In genomic region chr4:58693018-58693417, GRCm38 (mm10) we compare ENCODE assay signal across 18 mouse cellular contexts.
"Had no signal": no experiment of that assay in that cellular context is flagged by ENCODE, and none has a peak within 500 bp of the region (broad histone marks: within the 10 kb centered on the region; RNA-seq: fewer than 3 reads in every experiment).

No protein-coding gene starts in this region.

- ATAC-seq: liver, embryonic 12.5 days; midbrain, embryonic 13.5 days; midbrain, embryonic 16.5 days had no signal

- H3K27ac ChIP-seq: limb, embryonic 15.5 days; liver, embryonic 12.5 days; liver, embryonic 14.5 days; lung, embryonic 15.5 days; midbrain, embryonic 10.5 days; midbrain, embryonic 13.5 days; neural tube, embryonic 13.5 days; neural tube, embryonic 15.5 days had no signal

- H3K36me3 ChIP-seq: limb, embryonic 15.5 days; liver, embryonic 12.5 days; lung, embryonic 15.5 days; midbrain, embryonic 10.5 days; midbrain, embryonic 13.5 days; neural tube, embryonic 13.5 days; neural tube, embryonic 15.5 days had no signal

- H3K9me3 ChIP-seq: limb, embryonic 15.5 days; liver, embryonic 12.5 days; lung, embryonic 15.5 days; midbrain, embryonic 10.5 days; midbrain, embryonic 13.5 days; neural tube, embryonic 13.5 days; neural tube, embryonic 15.5 days had no signal

- H3K4me1 ChIP-seq: limb, embryonic 15.5 days; liver, embryonic 12.5 days; midbrain, embryonic 13.5 days; neural tube, embryonic 13.5 days; neural tube, embryonic 15.5 days had no signal

- DNase-seq: retina, postnatal 1 day; right cerebral cortex, adult 18-20 months; right cerebral cortex, postnatal 25 days; right cerebral cortex, postnatal 4 days; spleen, adult 18-20 months; thymus, adult 18-20 months; thymus, postnatal 14 days; thymus, postnatal 36 days had no signal

- H3K4me2 ChIP-seq: limb, embryonic 15.5 days; liver, embryonic 12.5 days; lung, embryonic 15.5 days; midbrain, embryonic 13.5 days; neural tube, embryonic 13.5 days; neural tube, embryonic 15.5 days had no signal

- H3K9ac ChIP-seq: limb, embryonic 15.5 days; liver, embryonic 12.5 days; liver, embryonic 14.5 days; lung, embryonic 15.5 days; midbrain, embryonic 13.5 days; neural tube, embryonic 13.5 days; neural tube, embryonic 15.5 days had no signal

- H3K4me3 ChIP-seq: limb, embryonic 15.5 days; liver, embryonic 12.5 days; lung, embryonic 15.5 days; midbrain, embryonic 10.5 days; midbrain, embryonic 13.5 days; myocyte; neural tube, embryonic 13.5 days; neural tube, embryonic 15.5 days had no signal

- H3K27me3 ChIP-seq: limb, embryonic 15.5 days; liver, embryonic 12.5 days; lung, embryonic 15.5 days; midbrain, embryonic 13.5 days; neural tube, embryonic 13.5 days; neural tube, embryonic 15.5 days had no signal
